Comparison of ENCODE assay signal across 24 mouse cellular contexts in the genomic region with DNA sequence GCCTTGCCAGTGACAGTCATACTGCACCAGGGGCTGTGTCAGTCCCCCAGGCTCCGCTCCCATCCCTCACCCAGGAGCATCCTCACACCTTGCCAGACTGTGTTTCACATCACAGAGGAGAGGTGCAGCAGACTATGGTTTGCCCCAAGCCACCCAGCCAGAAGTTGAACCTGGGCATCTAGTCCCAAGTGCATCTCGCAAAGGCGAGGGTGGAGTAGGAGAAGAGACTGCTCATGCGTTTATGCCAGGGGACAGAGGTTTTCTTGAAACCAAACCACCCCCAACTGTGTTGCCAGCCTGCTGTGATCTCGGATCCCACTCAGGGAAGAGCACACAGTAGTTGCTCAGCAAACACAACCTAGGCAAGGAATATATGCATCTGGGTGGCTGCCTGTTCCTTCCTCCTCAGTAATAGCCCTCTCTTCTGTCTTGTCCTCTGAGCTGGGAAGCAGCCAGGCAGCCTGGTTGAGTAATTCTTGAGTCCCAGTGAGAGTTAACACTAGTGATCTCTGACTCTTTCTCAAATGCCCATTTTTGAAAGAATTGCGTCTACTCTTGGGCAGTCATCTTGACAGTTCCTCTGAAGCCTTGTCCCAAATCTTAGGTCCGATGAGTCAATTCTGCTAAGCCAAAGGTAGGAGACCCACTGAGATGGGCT. TPM values are rescaled to one million over a fixed set of nuclear protein-coding genes. Genes with fewer than 3 reads are reported as not detected.
DNase-seq lines count a peak whose midpoint lies in the region; ATAC-seq and TF ChIP-seq lines count a peak whose summit lies in the region.
"Had no signal": no experiment of that assay in that cellular context is flagged by ENCODE, and none has a peak within 500 bp of the region (broad histone marks: within the 10 kb centered on the region; RNA-seq: fewer than 3 reads in every experiment).

No protein-coding gene starts in this region.

- no peak for DNase-seq in embryonic facial prominence, embryonic 10.5 days (ENCODE audit: low spot score)
- DNase-seq in kidney, postnatal 0 days (ENCODE audit: low spot score), result no peak
- DNase-seq in gastrocnemius, postnatal 10 days, result no peak
- no peak for DNase-seq in layer of hippocampus, postnatal 36 days
- DNase-seq: cerebellum, adult 9-10 months; gastrocnemius, postnatal 25 days; heart, adult 18-20 months; heart, postnatal 14 days; liver, postnatal 0 days; thymus, adult 18-20 months; thymus, postnatal 4 days had no signal

- no peaks in the 10 kb centered on the region for H3K9me3 ChIP-seq in kidney, embryonic 15.5 days (replicated peaks)
- no peaks in the 10 kb centered on the region for H3K9me3 ChIP-seq in kidney, embryonic 14.5 days (ENCODE audit: control insufficient read depth, low read length)
- H3K9me3 ChIP-seq in embryonic facial prominence, embryonic 10.5 days, result no peaks in the 10 kb centered on the region
- H3K9me3 ChIP-seq in kidney, postnatal 0 days (replicated peaks; ENCODE audit: low read length), result no peaks in the 10 kb centered on the region
- H3K9me3 ChIP-seq in stomach, embryonic 16.5 days (replicated peaks; ENCODE audit: control insufficient read depth, low read length), result no peaks in the 10 kb centered on the region
- H3K9me3 ChIP-seq: embryonic facial prominence, embryonic 15.5 days; forebrain, embryonic 15.5 days; heart, embryonic 13.5 days; midbrain, embryonic 12.5 days had no signal

- peaks cover 29% of the 10 kb centered on the region for H3K4me1 ChIP-seq in kidney, embryonic 15.5 days
- H3K4me1 ChIP-seq in kidney, embryonic 14.5 days (ENCODE audit: control insufficient read depth, insufficient read depth, low read length), result no peaks in the 10 kb centered on the region
- H3K4me1 ChIP-seq in embryonic facial prominence, embryonic 10.5 days, result peaks cover 50% of the 10 kb centered on the region
- H3K4me1 ChIP-seq in kidney, postnatal 0 days (replicated peaks; ENCODE audit: insufficient read depth, low read length), result no peaks in the 10 kb centered on the region
- H3K4me1 ChIP-seq in stomach, embryonic 16.5 days (ENCODE audit: control insufficient read depth, insufficient read depth, low read length), result peaks cover 7% of the 10 kb centered on the region; the same call in 1 of the 2 replicates
- H3K4me1 ChIP-seq: forebrain, embryonic 15.5 days; midbrain, embryonic 12.5 days had no signal

- H3K36me3 ChIP-seq in kidney, embryonic 15.5 days, result peaks cover 18% of the 10 kb centered on the region
- H3K36me3 ChIP-seq in kidney, embryonic 14.5 days (ENCODE audit: control insufficient read depth, insufficient read depth, low read length), result peaks cover 15% of the 10 kb centered on the region
- H3K36me3 ChIP-seq in embryonic facial prominence, embryonic 10.5 days (replicated peaks), result peaks cover 16% of the 10 kb centered on the region
- peaks cover 12% of the 10 kb centered on the region for H3K36me3 ChIP-seq in kidney, postnatal 0 days (ENCODE audit: insufficient read depth, low read length)
- no peaks in the 10 kb centered on the region for H3K36me3 ChIP-seq in stomach, embryonic 16.5 days (ENCODE audit: control insufficient read depth, insufficient read depth, low read length)

- H3K27ac ChIP-seq in kidney, embryonic 15.5 days, result peak overlapping the region; percentile 67; the same call in 1 of the 2 replicates
- H3K27ac ChIP-seq in kidney, embryonic 14.5 days (ENCODE audit: low read depth, low read length), result no peak overlapping the region
- H3K27ac ChIP-seq in embryonic facial prominence, embryonic 10.5 days (replicated peaks), result peak overlapping the region; percentile 27; the same call in 1 of the 2 replicates
- H3K27ac ChIP-seq in kidney, postnatal 0 days, result no peak overlapping the region
- H3K27ac ChIP-seq in stomach, embryonic 16.5 days (ENCODE audit: low read length), result peak overlapping the region; percentile 78
- H3K27ac ChIP-seq: embryonic facial prominence, embryonic 15.5 days; forebrain, embryonic 15.5 days; heart, embryonic 13.5 days; midbrain, embryonic 12.5 days had no signal

- peaks cover 8% of the 10 kb centered on the region for H3K27me3 ChIP-seq in kidney, embryonic 15.5 days
- no peaks in the 10 kb centered on the region for H3K27me3 ChIP-seq in kidney, embryonic 14.5 days (ENCODE audit: control insufficient read depth, insufficient read depth, low read length)
- H3K27me3 ChIP-seq in embryonic facial prominence, embryonic 10.5 days (replicated peaks; ENCODE audit: low read depth, poor library complexity, severe bottlenecking), result peaks cover 19% of the 10 kb centered on the region
- H3K27me3 ChIP-seq in kidney, postnatal 0 days (ENCODE audit: insufficient read depth, low read length), result no peaks in the 10 kb centered on the region
- H3K27me3 ChIP-seq in stomach, embryonic 16.5 days (ENCODE audit: control insufficient read depth, insufficient read depth, low read length), result no peaks in the 10 kb centered on the region
- H3K27me3 ChIP-seq: forebrain, embryonic 15.5 days had no signal

- no peak overlapping the region for H3K4me2 ChIP-seq in kidney, embryonic 15.5 days
- no peak overlapping the region for H3K4me2 ChIP-seq in kidney, embryonic 14.5 days (replicated peaks; ENCODE audit: low read depth, low read length)
- H3K4me2 ChIP-seq in kidney, postnatal 0 days (ENCODE audit: low read length), result no peak overlapping the region
- no peak overlapping the region for H3K4me2 ChIP-seq in stomach, embryonic 16.5 days (ENCODE audit: low read depth, low read length)
- H3K4me2 ChIP-seq: embryonic facial prominence, embryonic 15.5 days; forebrain, embryonic 15.5 days; heart, embryonic 13.5 days; midbrain, embryonic 12.5 days had no signal

- 85% methylated on average over 7 of the region's 7 CpGs for WGBS in kidney, embryonic 15.5 days
- WGBS in kidney, embryonic 14.5 days, result 90% methylated on average over 7 of the region's 7 CpGs
- 81% methylated on average over 7 of the region's 7 CpGs for WGBS in embryonic facial prominence, embryonic 10.5 days
- whole genome bisulfite sequencing in kidney, postnatal 0 days, result 84% methylated on average over 7 of the region's 7 CpGs
- 86% methylated on average over 7 of the region's 7 CpGs for WGBS in stomach, embryonic 16.5 days

- ATAC-seq in kidney, embryonic 15.5 days (replicated peaks; ENCODE audit: low FRiP score), result 0 out of 2 replicates have a peak, but pooled peaks have one; percentile 7
- ATAC-seq in kidney, embryonic 14.5 days (ENCODE audit: low FRiP score, low TSS enrichment), result no peak
- peak; percentile 9; the same call in 1 of the 2 replicates for ATAC-seq in kidney, postnatal 0 days (replicated peaks; ENCODE audit: low FRiP score, low read depth)
- peak; percentile 7; the same call in 1 of the 2 replicates for ATAC-seq in stomach, embryonic 16.5 days (ENCODE audit: insufficient read depth, low FRiP score)
- ATAC-seq: forebrain, embryonic 15.5 days; liver, postnatal 0 days had no signal

- TF ChIP-seq CTCF in kidney, postnatal 0 days (IDR thresholded peaks at IDR 0.05; ENCODE audit: low read depth), result no peak

- H3K9ac ChIP-seq in kidney, embryonic 15.5 days, result no peak overlapping the region
- H3K9ac ChIP-seq in kidney, embryonic 14.5 days (ENCODE audit: low read depth, low read length), result no peak overlapping the region
- H3K9ac ChIP-seq in kidney, postnatal 0 days (ENCODE audit: low read depth, low read length), result no peak overlapping the region
- H3K9ac ChIP-seq in stomach, embryonic 16.5 days (ENCODE audit: low read length), result no peak overlapping the region
- H3K9ac ChIP-seq: embryonic facial prominence, embryonic 15.5 days; forebrain, embryonic 15.5 days; heart, embryonic 13.5 days; liver, postnatal 0 days; midbrain, embryonic 12.5 days had no signal

- H3K4me3 ChIP-seq in kidney, embryonic 15.5 days (replicated peaks), result no peak overlapping the region
- H3K4me3 ChIP-seq in kidney, embryonic 14.5 days (ENCODE audit: low read length), result no peak overlapping the region
- no peak overlapping the region for H3K4me3 ChIP-seq in embryonic facial prominence, embryonic 10.5 days
- H3K4me3 ChIP-seq in kidney, postnatal 0 days (replicated peaks; ENCODE audit: low read depth, low read length), result no peak overlapping the region
- H3K4me3 ChIP-seq in stomach, embryonic 16.5 days (replicated peaks; ENCODE audit: low read length), result no peak overlapping the region
- H3K4me3 ChIP-seq: embryonic facial prominence, embryonic 15.5 days; forebrain, embryonic 15.5 days; heart, embryonic 13.5 days; midbrain, embryonic 12.5 days had no signal

RNA-seq across cellular contexts. Expression of gene Hcrtr1, which starts 7.6 kb away (rescaled TPM):
- polyA plus RNA-seq in kidney, embryonic 15.5 days (2015; fragmentation: Nextera tagmentation; extraction: Ambion mirVana), result 0.17 and 0.62 TPM in 2 replicates
- not detected in 2 replicates for polyA plus RNA-seq in kidney, embryonic 14.5 days (2014; fragmentation: Nextera tagmentation; extraction: Ambion mirVana)
- polyA plus RNA-seq in embryonic facial prominence, embryonic 10.5 days (2016; fragmentation: Nextera tagmentation; extraction: Ambion mirVana), result 0.21 and 0.41 TPM in 2 replicates
- polyA plus RNA-seq in kidney, postnatal 0 days (2015; fragmentation: Nextera tagmentation; extraction: Ambion mirVana), result 0.36 and 0.46 TPM in 2 replicates
- polyA plus RNA-seq in stomach, embryonic 16.5 days (2015; fragmentation: Nextera tagmentation; extraction: Ambion mirVana), result 0.29 and 0.49 TPM in 2 replicates
- total RNA-seq in gastrocnemius, postnatal 10 days (2021), result not detected
- total RNA-seq in layer of hippocampus, postnatal 36 days (2021), result 1 to 10 TPM; 2.7 to 3.1 TPM
- total RNA-seq: gastrocnemius, postnatal 25 days; heart, adult 18-20 months; liver, adult 2 months; MEL; monocyte, adult 5-6 weeks; neutrophil, adult 5-6 weeks had no signal
- polyA plus RNA-seq: C2C12; embryonic facial prominence, embryonic 15.5 days; limb, embryonic 11.5 days; liver, postnatal 0 days had no signal

RNA-seq across cellular contexts. Expression of gene Pef1, which starts 29.2 kb away (rescaled TPM):
- 68.9 and 75.1 TPM in 2 replicates for polyA plus RNA-seq in kidney, embryonic 15.5 days (2015; fragmentation: Nextera tagmentation; extraction: Ambion mirVana)
- polyA plus RNA-seq in kidney, embryonic 14.5 days (2014; fragmentation: Nextera tagmentation; extraction: Ambion mirVana), result 77.3 and 85.9 TPM in 2 replicates
- polyA plus RNA-seq in embryonic facial prominence, embryonic 10.5 days (2016; fragmentation: Nextera tagmentation; extraction: Ambion mirVana), result 69.2 and 73.2 TPM in 2 replicates
- polyA plus RNA-seq in kidney, postnatal 0 days (2015; fragmentation: Nextera tagmentation; extraction: Ambion mirVana), result 73.6 and 77.6 TPM in 2 replicates
- 63.5 and 72.7 TPM in 2 replicates for polyA plus RNA-seq in stomach, embryonic 16.5 days (2015; fragmentation: Nextera tagmentation; extraction: Ambion mirVana)
- 10 to 100 TPM; 29.3 to 31.7 TPM for total RNA-seq in gastrocnemius, postnatal 10 days (2021)
- total RNA-seq in layer of hippocampus, postnatal 36 days (2021), result 10 to 100 TPM; 63.7 TPM

RNA-seq across cellular contexts. Expression of gene Tinagl1, which starts 43.3 kb away (rescaled TPM):
- 51.0 and 62.7 TPM in 2 replicates for polyA plus RNA-seq in kidney, embryonic 15.5 days (2015; fragmentation: Nextera tagmentation; extraction: Ambion mirVana)
- polyA plus RNA-seq in kidney, embryonic 14.5 days (2014; fragmentation: Nextera tagmentation; extraction: Ambion mirVana), result 20.9 and 26.1 TPM in 2 replicates
- 10.7 and 12.3 TPM in 2 replicates for polyA plus RNA-seq in embryonic facial prominence, embryonic 10.5 days (2016; fragmentation: Nextera tagmentation; extraction: Ambion mirVana)
- 123 and 127 TPM in 2 replicates for polyA plus RNA-seq in kidney, postnatal 0 days (2015; fragmentation: Nextera tagmentation; extraction: Ambion mirVana)
- 62.7 and 77.6 TPM in 2 replicates for polyA plus RNA-seq in stomach, embryonic 16.5 days (2015; fragmentation: Nextera tagmentation; extraction: Ambion mirVana)
- total RNA-seq in gastrocnemius, postnatal 10 days (2021), result 10 to 100 TPM; 27.7 to 33.1 TPM
- total RNA-seq in layer of hippocampus, postnatal 36 days (2021), result 1 to 10 TPM; 6.2 to 9.9 TPM
- total RNA-seq: monocyte, adult 5-6 weeks had no signal

Comparison
In these comparisons a context has a peak if more than half of its experiments do, and no peak if none do; other contexts are left out.
1. H3K27ac ChIP-seq: peak in kidney, embryonic 15.5 days (single experiment), embryonic facial prominence, embryonic 10.5 days (single experiment) and stomach, embryonic 16.5 days (single experiment); none in kidney, embryonic 14.5 days (single experiment) and kidney, postnatal 0 days (single experiment).